Mouse (Mus musculus) forebrain, postnatal 0 days (tissue): ENCODE data around the gene Ust. TPM values are rescaled to one million over a fixed set of nuclear protein-coding genes. Genes with fewer than 3 reads are reported as not detected.

Experiments used
- ATAC-seq: fragments of 200-750 bp; cut with Nextera tagmentation; 2 replicates; pipeline ENCODE4 v1.8.0; 2017; ENCODE audit warnings: mild to moderate bottlenecking, moderate library complexity
- DNase-seq: peaks from one replicate; pipeline ENCODE4 v3.0.0-alpha.2; 2015
- H3K27ac ChIP-seq: fragments of 300-500 bp; sonication (generic); 2 replicates; pipeline ENCODE4 v1.5.1; 2014; ENCODE audit warnings: low read depth, mild to moderate bottlenecking, antibody characterized with exemption, low read length, moderate library complexity, mixed read lengths
- H3K27me3 ChIP-seq: fragments of 300-500 bp; sonication (generic); 2 replicates; pipeline ENCODE4 v1.6.1; 2014; ENCODE audit warnings: mild to moderate bottlenecking, low read length, mixed read lengths; ENCODE audit not compliant: insufficient read depth
- H3K36me3 ChIP-seq: fragments of 300-500 bp; sonication (generic); 2 replicates; pipeline ENCODE4 v1.6.1; 2014; ENCODE audit warnings: mild to moderate bottlenecking, moderate library complexity; ENCODE audit not compliant: insufficient read depth
- H3K4me1 ChIP-seq: fragments of 300-500 bp; sonication (generic); 2 replicates; pipeline ENCODE4 v1.6.1; 2014; ENCODE audit warnings: antibody characterized with exemption; ENCODE audit not compliant: insufficient read depth
- H3K4me2 ChIP-seq: fragments of 300-500 bp; sonication (generic); 2 replicates; pipeline ENCODE4 v1.6.1; 2014; ENCODE audit warnings: low read depth, mild to moderate bottlenecking, moderate library complexity
- H3K4me3 ChIP-seq: fragments of 300-500 bp; sonication (generic); 2 replicates; pipeline ENCODE4 v1.5.1; 2014; ENCODE audit warnings: low read depth, low read length, mixed read lengths
- H3K9ac ChIP-seq: fragments of 300-500 bp; sonication (generic); 2 replicates; pipeline ENCODE4 v1.6.1; 2014; ENCODE audit warnings: mild to moderate bottlenecking
- H3K9me3 ChIP-seq: fragments of 300-500 bp; sonication (generic); 2 replicates; pipeline ENCODE4 v1.6.1; 2016; ENCODE audit warnings: low read length
- CTCF ChIP-seq: sonication (generic); IDR thresholded peaks from 2 replicates; pipeline ENCODE4 v1.5.1; 2016; ENCODE audit warnings: antibody characterized with exemption, control low read depth, low read depth
- WGBS: fragments of 180-500 bp; shearing (Covaris S2); extraction: QIAGEN DNeasy Blood & Tissue Kit; methylation state at CpG from one replicate; pipeline ENCODE4 v1.1.7; 2014; 5-methylcytosine and 5-hydroxymethylcytosine counted together
- polyA plus RNA-seq: library from polyadenylated mRNA; unstranded; fragments of >200 nt; fragmentation: Nextera tagmentation; extraction: Ambion mirVana; gene quantifications from 2 replicates; pipeline ENCODE4 v1.2.1, GENCODE M21; 2015
- total RNA-seq: library from RNA; depleted of rRNA; stranded (reverse); fragments of >200 nt; gene quantifications from 2 replicates; pipeline ENCODE4 v1.2.3, GENCODE M21; 2014

Gene Ust
- total and polyA plus RNA-seq, 2 experiments from 2014 or later: 5.7 to 8.9 TPM

DNA sequence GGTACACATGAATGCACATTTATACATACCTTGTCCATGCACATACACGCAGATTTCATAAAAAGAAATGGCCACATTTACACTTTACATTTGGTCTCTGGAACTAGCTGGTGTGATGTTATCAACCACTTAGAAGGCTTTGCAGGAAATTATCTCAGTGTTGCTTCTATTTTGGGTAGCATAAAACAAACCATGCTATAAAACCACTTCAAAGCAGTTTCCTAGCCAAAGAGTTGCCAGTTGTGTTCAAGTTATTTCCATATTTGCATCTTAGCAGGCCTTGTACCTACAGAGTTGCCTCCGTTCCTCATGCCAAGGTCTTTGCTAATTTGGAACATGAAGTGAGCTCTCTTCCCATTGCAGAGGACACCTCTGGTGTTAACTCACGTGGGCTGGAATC is 13.0 kb upstream of the Ust start:
- WGBS: 88% methylated on average over 3 of the region's 3 CpGs
- H3K36me3 ChIP-seq: no peaks in the 10 kb centered on the region
- no peak overlapping the region for H3K4me2 ChIP-seq
- no peak for TF ChIP-seq CTCF
- ATAC-seq (no peak), DNase-seq (no peak)
- no peaks in the 10 kb centered on the region for H3K9me3 ChIP-seq
- H3K9ac ChIP-seq: no peak overlapping the region
- H3K4me3 ChIP-seq: no peak overlapping the region
- H3K27ac ChIP-seq: no peak overlapping the region
- no peaks in the 10 kb centered on the region for H3K27me3 ChIP-seq
- H3K4me1 ChIP-seq: no peaks in the 10 kb centered on the region

DNA sequence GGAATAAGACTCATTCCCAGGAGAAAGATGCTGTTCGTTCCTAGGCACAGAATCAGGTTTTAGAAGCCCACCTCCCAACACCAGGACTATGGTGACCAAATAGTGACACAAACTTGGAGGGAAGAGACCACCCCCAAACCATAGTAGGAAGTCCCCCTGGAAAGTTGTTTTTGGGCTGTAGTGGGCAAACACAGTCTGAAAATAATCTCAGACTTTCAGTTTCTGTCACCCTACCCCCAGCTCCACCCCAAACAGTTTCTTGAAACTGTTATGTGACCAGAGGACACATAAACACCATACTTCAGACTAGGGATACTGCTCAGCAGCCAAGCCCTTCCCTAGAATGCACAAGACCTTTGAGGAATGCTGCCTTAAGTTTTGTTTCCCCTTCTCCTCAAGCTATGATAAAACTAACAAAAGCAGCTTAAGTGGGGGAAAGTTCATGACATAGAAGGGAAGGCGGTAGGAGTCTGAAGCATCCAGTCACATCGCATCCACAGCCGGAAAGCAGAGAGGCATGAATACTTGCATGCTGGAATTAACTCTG is 12.0 kb upstream of the Ust start:
- Histone ChIP-seq H3K9ac (no peak overlapping the region), H3K4me2 (no peak overlapping the region), H3K36me3 (no peaks in the 10 kb centered on the region), H3K27ac (no peak overlapping the region), H3K9me3 (no peaks in the 10 kb centered on the region), H3K4me3 (no peak overlapping the region), H3K27me3 (no peaks in the 10 kb centered on the region), H3K4me1 (no peaks in the 10 kb centered on the region)
- no peak for DNase-seq
- no peak for ATAC-seq
- no peak for TF ChIP-seq CTCF
- WGBS: 85% methylated on average over 4 of the region's 4 CpGs

DNA sequence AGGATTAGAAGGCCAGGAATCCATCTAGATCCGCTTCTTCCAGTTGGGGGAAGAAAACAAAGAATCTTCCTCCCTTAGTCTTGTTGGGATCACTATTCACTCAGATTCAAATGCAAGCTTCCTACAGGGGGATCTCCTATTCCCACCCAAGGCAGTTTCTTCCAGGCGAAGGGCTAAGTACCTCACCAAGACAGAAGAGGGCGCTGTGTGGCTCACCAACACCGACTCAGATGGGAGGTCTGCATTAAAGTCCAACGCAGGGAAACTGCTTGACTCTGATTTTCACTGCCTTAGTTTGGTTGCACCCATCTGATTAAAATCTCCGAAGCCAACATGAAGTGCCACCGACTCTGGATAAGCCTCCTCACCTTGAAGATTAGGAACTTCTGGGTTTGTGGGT is 10.5 kb upstream of the Ust start:
- 43% methylated on average over 7 of the region's 7 CpGs for WGBS
- no peak overlapping the region for H3K27ac ChIP-seq
- H3K4me2 ChIP-seq: no peak overlapping the region
- no peaks in the 10 kb centered on the region for H3K27me3 ChIP-seq
- H3K9me3 ChIP-seq: no peaks in the 10 kb centered on the region
- no peak overlapping the region for H3K9ac ChIP-seq
- DNase-seq (no peak), ATAC-seq (no peak)
- H3K36me3 ChIP-seq: no peaks in the 10 kb centered on the region
- H3K4me1 ChIP-seq: no peaks in the 10 kb centered on the region
- H3K4me3 ChIP-seq: no peak overlapping the region
- TF ChIP-seq CTCF: peak; percentile 57

DNA sequence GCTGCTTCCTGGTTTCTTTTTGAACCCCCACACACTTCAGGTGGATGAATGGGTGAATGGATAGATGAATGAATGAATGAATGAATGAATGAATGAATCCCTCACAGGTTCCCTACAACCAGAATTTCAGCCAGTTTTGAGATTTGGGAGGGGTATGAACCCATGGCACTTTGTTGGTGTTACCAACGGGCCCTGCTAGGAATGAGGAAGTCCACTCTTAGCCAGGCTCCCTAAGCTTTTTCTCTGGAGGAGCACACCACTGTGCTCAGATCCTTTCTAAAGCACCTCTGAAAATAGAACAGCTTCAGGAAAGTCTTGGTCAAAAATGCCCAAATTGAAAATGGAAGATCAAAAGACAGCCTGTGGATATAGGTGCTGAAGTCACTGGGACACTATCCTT is 6.7 kb upstream of the Ust start:
- Histone ChIP-seq H3K4me3 (no peak overlapping the region), H3K4me1 (no peaks in the 10 kb centered on the region), H3K9me3 (no peaks in the 10 kb centered on the region), H3K36me3 (no peaks in the 10 kb centered on the region), H3K27ac (no peak overlapping the region), H3K4me2 (no peak overlapping the region), H3K27me3 (no peaks in the 10 kb centered on the region), H3K9ac (no peak overlapping the region)
- no peak for TF ChIP-seq CTCF
- ATAC-seq (no peak), DNase-seq (no peak)
- WGBS: 87% methylated on average over 1 of the region's 1 CpGs

DNA sequence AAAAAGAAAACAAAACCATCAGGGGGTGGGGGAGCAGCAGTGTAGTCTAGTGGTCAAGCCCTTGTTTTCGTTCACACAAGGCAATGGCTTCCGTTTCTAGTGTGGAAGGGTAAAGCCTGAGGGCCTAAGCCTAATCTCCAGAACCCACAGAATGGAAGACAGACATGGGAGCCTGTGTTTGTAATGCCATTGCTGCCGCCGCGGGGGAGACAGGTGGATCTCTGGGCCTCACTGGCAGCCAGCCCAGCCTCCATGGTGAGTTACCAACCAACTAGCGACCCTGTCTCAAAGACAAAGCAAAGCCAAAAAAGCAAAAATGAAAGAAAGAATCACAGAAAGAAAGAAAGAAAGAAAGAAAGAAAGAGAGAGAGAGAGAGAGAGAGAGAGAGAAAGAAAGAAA is 2.9 kb upstream of the Ust start:
- DNase-seq: no peak

DNA sequence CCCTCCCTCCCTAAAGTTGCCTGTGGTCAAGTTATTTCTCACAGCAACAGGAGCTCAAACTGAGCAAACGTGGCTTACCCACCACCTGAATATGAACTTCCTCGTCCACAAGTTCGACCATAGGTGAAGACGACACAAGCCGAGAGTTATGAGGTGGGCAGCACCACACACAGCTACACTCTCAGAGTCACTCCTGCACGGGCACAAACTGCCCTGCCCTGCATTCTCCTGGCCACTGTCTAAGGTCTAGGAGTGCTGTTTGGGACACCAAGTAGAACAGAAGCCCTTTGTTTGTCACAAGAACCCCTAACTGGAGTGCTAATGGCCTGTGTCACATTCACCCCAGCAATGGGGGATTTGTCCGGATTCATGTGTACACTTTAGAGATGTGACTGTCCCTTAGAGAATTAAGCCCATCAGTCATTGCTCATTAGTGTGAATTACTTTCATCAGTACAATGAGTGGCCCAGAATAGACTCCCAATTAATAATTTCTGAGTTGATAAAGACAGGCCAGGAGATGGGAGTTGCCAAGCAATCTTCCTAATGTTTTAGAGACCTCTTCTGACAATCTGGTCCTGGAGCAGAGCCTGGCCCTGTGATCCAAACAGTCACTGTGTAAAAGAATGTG is 2.3 kb upstream of the Ust start:
- no peak overlapping the region for H3K27ac ChIP-seq
- H3K4me1 ChIP-seq: no peaks in the 10 kb centered on the region
- no peaks in the 10 kb centered on the region; the same call in 1 of the 2 replicates for H3K27me3 ChIP-seq
- no peak overlapping the region for H3K4me2 ChIP-seq
- no peak for TF ChIP-seq CTCF
- H3K9ac ChIP-seq: no peak overlapping the region
- 58% methylated on average over 7 of the region's 7 CpGs for WGBS
- no peaks in the 10 kb centered on the region for H3K36me3 ChIP-seq
- no peaks in the 10 kb centered on the region for H3K9me3 ChIP-seq
- no peak overlapping the region for H3K4me3 ChIP-seq
- no peak for DNase-seq
- ATAC-seq: no peak

More for the DNA sequence above, 2.9 kb upstream of the Ust start:
- no peaks in the 10 kb centered on the region; the same call in 1 of the 2 replicates for H3K27me3 ChIP-seq
- H3K9me3 ChIP-seq: no peaks in the 10 kb centered on the region
- H3K36me3 ChIP-seq: no peaks in the 10 kb centered on the region
- H3K4me2 ChIP-seq: no peak overlapping the region
- 45% methylated on average over 6 of the region's 6 CpGs for WGBS
- no peak for ATAC-seq
- H3K4me1 ChIP-seq: no peaks in the 10 kb centered on the region
- H3K27ac ChIP-seq: no peak overlapping the region
- H3K9ac ChIP-seq: no peak overlapping the region
- no peak overlapping the region for H3K4me3 ChIP-seq
- TF ChIP-seq CTCF: no peak

DNA sequence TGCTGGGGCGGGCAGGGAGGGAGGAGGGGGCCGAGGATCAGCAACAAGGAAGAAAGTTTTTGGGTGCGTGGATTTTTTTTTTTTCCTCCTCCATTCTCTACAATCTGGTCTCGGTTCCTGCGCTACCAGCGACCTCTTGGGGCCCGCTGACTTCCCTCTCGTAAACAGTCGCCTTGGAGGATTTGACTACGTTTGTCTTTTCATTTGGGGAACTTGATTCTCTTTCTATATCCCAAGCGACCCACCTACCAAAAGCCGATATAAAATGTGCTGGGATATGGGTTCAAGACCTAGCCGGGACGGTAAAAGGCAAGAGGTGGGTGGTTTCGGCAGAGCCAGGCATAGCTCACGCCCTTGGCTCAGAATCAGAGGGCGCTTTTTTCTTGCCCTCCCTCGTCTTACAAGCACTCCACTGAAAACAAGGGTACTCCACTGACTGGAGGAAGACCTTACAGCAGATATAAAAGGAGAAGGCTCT is 428 bp upstream of the Ust start:
- peak overlapping the region; percentile 74 for H3K4me3 ChIP-seq
- peak; percentile 52 for TF ChIP-seq CTCF
- peak overlapping the region; percentile 61 for H3K9ac ChIP-seq
- H3K4me1 ChIP-seq: no peaks in the 10 kb centered on the region
- WGBS: 2% methylated on average over 18 of the region's 18 CpGs
- H3K9me3 ChIP-seq: no peaks in the 10 kb centered on the region
- H3K36me3 ChIP-seq: no peaks in the 10 kb centered on the region
- no peaks in the 10 kb centered on the region; the same call in 1 of the 2 replicates for H3K27me3 ChIP-seq
- H3K4me2 ChIP-seq: peak overlapping the region; percentile 91
- no peak overlapping the region for H3K27ac ChIP-seq
- no peak for DNase-seq
- no peak for ATAC-seq
